Mouse (Mus musculus) ES-E14 (cell line): ENCODE measurements at regions not wholly inside any gene's neighbourhood (a gene's known extent, or its start where the extent isn't known, plus 50 kb on each side); places are given as distances from the start of the nearest gene placed in this dataset.

Source experiments
- CHD2 ChIP-seq: IDR thresholded peaks from 2 replicates; pipeline ENCODE4 v1.6.1; 2014; ENCODE audit warnings: mild to moderate bottlenecking, low read depth, low read length, inconsistent platforms
- MAFK ChIP-seq: IDR thresholded peaks from 2 replicates; pipeline ENCODE4 v1.6.1; 2014; ENCODE audit warnings: mild to moderate bottlenecking, low read depth, low read length, inconsistent platforms; ENCODE audit not compliant: insufficient read depth

GRCm38 (mm10) chr15:70920862-70921261 is 2913.5 kb upstream of the Gm6569 start:
- TF ChIP-seq CHD2 (no peak), MAFK (no peak)
